Mouse (Mus musculus) CH12.LX (cell line): ENCODE data around the gene Aff3. TPM values are rescaled to one million over a fixed set of nuclear protein-coding genes. Genes with fewer than 3 reads are reported as not detected.

Experiments used
- DNase-seq: peaks from one replicate; pipeline ENCODE4 v3.0.0-alpha.2; 2013; ENCODE audit errors: extremely low read depth
- H3K27ac ChIP-seq: 2 replicates; pipeline ENCODE4 v1.5.1; 2012; ENCODE audit warnings: low read depth, mild to moderate bottlenecking, control low read depth, moderate library complexity; ENCODE audit not compliant: insufficient read depth
- H3K27me3 ChIP-seq: replicated peaks from 2 replicates; pipeline ENCODE3; 2012; ENCODE audit warnings: inconsistent platforms
- H3K36me3 ChIP-seq, 2 experiments: replicated peaks in 1 of 2; 2 replicates each; pipeline versions ENCODE3 to v1.6.1; 2012; ENCODE audit warnings: inconsistent platforms in 1 of 2, low read length in 1 of 2, mild to moderate bottlenecking in 1 of 2, mixed read lengths in 1 of 2, moderate library complexity in 1 of 2; ENCODE audit not compliant: control insufficient read depth in 1 of 2, insufficient read depth in 1 of 2
- H3K4me1 ChIP-seq, 2 experiments: 2 replicates each; pipeline ENCODE4 v1.6.1; 2012; ENCODE audit warnings: inconsistent platforms in 1 of 2, moderate library complexity in 1 of 2; ENCODE audit not compliant: insufficient read depth in 2 of 2, control insufficient read depth in 1 of 2
- H3K4me2 ChIP-seq: 2 replicates; pipeline ENCODE4 v1.6.1; 2012; ENCODE audit warnings: low read depth, mild to moderate bottlenecking, control low read depth; ENCODE audit not compliant: poor library complexity, insufficient read depth, severe bottlenecking
- H3K4me3 ChIP-seq, 3 experiments: fragments of 150-350 bp in 1 of 3; sonication (generic) in 1 of 3; replicated peaks in 1 of 3; 2 replicates each; pipeline versions ENCODE3 to v1.5.1; 2011 to 2012; ENCODE audit warnings: low read depth in 2 of 3, low read length in 2 of 3, mild to moderate bottlenecking in 2 of 3, moderate library complexity in 2 of 3, control low read depth in 1 of 3, improper control_type of control experiment in 1 of 3, inconsistent platforms in 1 of 3, mixed read lengths in 1 of 3; ENCODE audit not compliant: poor library complexity in 1 of 3
- H3K79me2 ChIP-seq: replicated peaks from 2 replicates; pipeline ENCODE4 v1.6.1; 2012; ENCODE audit warnings: mild to moderate bottlenecking, moderate library complexity; ENCODE audit not compliant: control insufficient read depth, poor library complexity, insufficient read depth, severe bottlenecking; ENCODE audit errors: extremely low read depth
- H3K9ac ChIP-seq: 2 replicates; pipeline ENCODE4 v1.6.1; 2012; ENCODE audit warnings: low read depth, mild to moderate bottlenecking, control low read depth, moderate library complexity; ENCODE audit not compliant: insufficient read depth
- H3K9me3 ChIP-seq: replicated peaks from 2 replicates; pipeline ENCODE3; 2012; ENCODE audit warnings: low read length, inconsistent platforms, mixed read lengths
- CHD2 ChIP-seq: IDR thresholded peaks from 2 replicates; pipeline ENCODE4 v1.6.1; 2011; ENCODE audit warnings: low read length, improper control_type of control experiment
- ELF1 ChIP-seq: IDR thresholded peaks from 2 replicates; pipeline ENCODE4 v1.6.1; 2014; ENCODE audit warnings: low read depth, mild to moderate bottlenecking, inconsistent platforms, low read length, improper control_type of control experiment
- EP300 ChIP-seq: IDR thresholded peaks from 2 replicates; pipeline ENCODE4 v1.6.1; 2011; ENCODE audit warnings: low read length, improper control_type of control experiment
- HCFC1 ChIP-seq: IDR thresholded peaks from 2 replicates; pipeline ENCODE4 v1.6.1; 2012; ENCODE audit warnings: low read depth, mild to moderate bottlenecking, inconsistent platforms, low read length, improper control_type of control experiment
- KAT2A ChIP-seq: IDR thresholded peaks from 2 replicates; pipeline ENCODE4 v1.6.1; 2012; ENCODE audit warnings: low read length, improper control_type of control experiment, inconsistent platforms; ENCODE audit not compliant: insufficient replicate concordance
- MAFK ChIP-seq: IDR thresholded peaks from 2 replicates; pipeline ENCODE4 v1.6.1; 2011; ENCODE audit warnings: low read length, improper control_type of control experiment; ENCODE audit not compliant: insufficient replicate concordance
- MAX ChIP-seq: IDR thresholded peaks from 2 replicates; pipeline ENCODE4 v1.6.1; 2011; ENCODE audit warnings: low read length, improper control_type of control experiment
- MXI1 ChIP-seq: IDR thresholded peaks from 2 replicates; pipeline ENCODE4 v1.6.1; 2011; ENCODE audit warnings: mild to moderate bottlenecking, low read depth, low read length, improper control_type of control experiment
- MYC ChIP-seq: IDR thresholded peaks from 2 replicates; pipeline ENCODE4 v1.6.1; 2011; ENCODE audit warnings: low read depth, mild to moderate bottlenecking, improper control_type of control experiment, low read length
- RAD21 ChIP-seq: IDR thresholded peaks from 2 replicates; pipeline ENCODE4 v1.6.1; 2011; ENCODE audit warnings: low read depth, mild to moderate bottlenecking, low read length, improper control_type of control experiment, moderate library complexity
- RCOR1 ChIP-seq: conservative IDR thresholded peaks from 2 replicates; pipeline ENCODE4 v1.6.1; 2012; ENCODE audit warnings: low read depth, mild to moderate bottlenecking, inconsistent platforms, low read length, improper control_type of control experiment
- SIN3A ChIP-seq: IDR thresholded peaks from 2 replicates; pipeline ENCODE4 v1.6.1; 2012; ENCODE audit warnings: low read length, improper control_type of control experiment, inconsistent platforms
- TBP ChIP-seq: conservative IDR thresholded peaks from 2 replicates; pipeline ENCODE4 v1.6.1; 2011; ENCODE audit warnings: low read depth, low read length, improper control_type of control experiment
- TCF12 ChIP-seq: IDR thresholded peaks from 2 replicates; pipeline ENCODE4 v1.6.1; 2014; ENCODE audit warnings: low read depth, mild to moderate bottlenecking, inconsistent platforms, low read length, improper control_type of control experiment
- UBTF ChIP-seq: IDR thresholded peaks from 2 replicates; pipeline ENCODE4 v1.6.1; 2012; ENCODE audit warnings: low read depth, mild to moderate bottlenecking, inconsistent platforms, low read length, improper control_type of control experiment, moderate library complexity
- USF2 ChIP-seq: conservative IDR thresholded peaks from 2 replicates; pipeline ENCODE4 v1.6.1; 2011; ENCODE audit warnings: low read depth, low read length, improper control_type of control experiment
- dilution Hi-C: fragments of 300-500 bp; cut with MboI; formaldehyde crosslinking; loops from 2 replicates; pipeline ENCODE4 v1.14.3; 2020; ENCODE audit warnings: low sequenced_read_pairs; ENCODE audit not compliant: extremely low pct_unique_long_range_greater_than_20kb, extremely low pct_ligation_motif_present
- in situ Hi-C: fragments of 300-500 bp; cut with MboI; formaldehyde crosslinking; loops from 3 replicates; pipeline ENCODE4 v1.14.3; 2019; ENCODE audit warnings: low sequenced_read_pairs, low pct_ligation_motif_present, low pct_unique_long_range_greater_than_20kb, mixed read lengths
- polyA plus RNA-seq: library from polyadenylated mRNA; unstranded; fragments of >175 nt; gene quantifications from 2 replicates; pipeline ENCODE4 v1.2.1, GENCODE M21; 2012; ENCODE audit warnings: low read depth; ENCODE audit not compliant: insufficient read length
- total RNA-seq, 2 experiments: library from RNA; depleted of rRNA; stranded (reverse); fragments of 300-350 nt in 1 of 2; fragments of >200 nt in 1 of 2; gene quantifications; 2 replicates each; pipeline ENCODE4 v1.2.3; 2012 to 2014

Aff3 gene
- total and polyA plus RNA-seq, 3 experiments = 5.1 to 29.9 (median 7.7) TPM

DNA sequence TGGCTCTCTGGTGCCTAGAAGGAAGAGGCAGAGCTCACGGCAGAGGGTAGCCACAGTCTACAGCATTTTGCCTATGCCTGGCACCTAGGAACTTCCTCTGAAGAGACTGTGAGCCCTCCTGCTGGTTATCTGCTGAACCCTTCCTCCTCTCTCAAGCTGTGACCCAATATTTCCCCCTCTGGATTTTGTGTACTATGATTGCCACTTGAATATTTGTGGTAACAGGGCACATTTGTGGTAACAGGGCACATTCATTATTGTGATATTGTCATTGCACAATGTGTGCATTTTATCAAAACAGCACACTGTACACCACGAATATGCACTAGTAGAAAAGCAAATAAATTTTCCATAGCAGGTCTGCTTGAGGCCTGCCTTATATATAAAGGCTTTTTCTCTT is 223.0 kb downstream of the Aff3 start:
- dilution Hi-C loops (no loop called here), in situ Hi-C loops (no loop called here)
- no peaks in the 10 kb centered on the region for H3K79me2 ChIP-seq
- no peak overlapping the region for H3K9ac ChIP-seq
- H3K9me3 ChIP-seq = no peaks in the 10 kb centered on the region
- no peaks in the 10 kb centered on the region for H3K27me3 ChIP-seq
- H3K4me1 ChIP-seq = peaks cover 3 to 51% of the 10 kb centered on the region in 2 experiments
- no peak overlapping the region for H3K27ac ChIP-seq
- H3K4me3 ChIP-seq = no peak overlapping the region
- peaks cover 0 to 27% of the 10 kb centered on the region in 2 experiments for H3K36me3 ChIP-seq
- H3K4me2 ChIP-seq = no peak overlapping the region
- DNase-seq = no peak
- TF ChIP-seq TCF12 = no peak
- no peak for TF ChIP-seq USF2
- no peak for TF ChIP-seq ELF1
- TF ChIP-seq UBTF = no peak
- no peak for TF ChIP-seq MYC
- TF ChIP-seq HCFC1 = no peak
- no peak for TF ChIP-seq EP300
- TF ChIP-seq CHD2 = no peak
- TF ChIP-seq KAT2A = no peak
- no peak for TF ChIP-seq TBP
- TF ChIP-seq MXI1 = no peak

GRCm38 (mm10) chr1:38440471-38440815 is 224.3 kb downstream of the Aff3 start:
- TF ChIP-seq MAX (no peak), SIN3A (no peak), RCOR1 (no peak), CHD2 (no peak), MAFK (no peak), RAD21 (no peak), EP300 (no peak), TCF12 (no peak)
- H3K36me3 ChIP-seq = peaks cover 0 to 32% of the 10 kb centered on the region in 2 experiments
- no peaks in the 10 kb centered on the region for H3K79me2 ChIP-seq
- in situ Hi-C loops = no loop called here
- H3K4me2 ChIP-seq = no peak overlapping the region
- H3K4me3 ChIP-seq = no peak overlapping the region
- H3K4me1 ChIP-seq = peaks cover 3 to 51% of the 10 kb centered on the region in 2 experiments
- H3K9me3 ChIP-seq = no peaks in the 10 kb centered on the region
- no peaks in the 10 kb centered on the region for H3K27me3 ChIP-seq
- DNase-seq = no peak
- no peak overlapping the region for H3K27ac ChIP-seq
- dilution Hi-C loops = no loop called here
- H3K9ac ChIP-seq = no peak overlapping the region
